Mouse (Mus musculus): ENCODE results near the gene BC005624. TPM values are rescaled to one million over a fixed set of nuclear protein-coding genes. Genes with fewer than 3 reads are reported as not detected.

Gene BC005624
- total and polyA plus RNA-seq, 2 experiments from 2014 or later = 34.8 to 93.1 TPM

DNA sequence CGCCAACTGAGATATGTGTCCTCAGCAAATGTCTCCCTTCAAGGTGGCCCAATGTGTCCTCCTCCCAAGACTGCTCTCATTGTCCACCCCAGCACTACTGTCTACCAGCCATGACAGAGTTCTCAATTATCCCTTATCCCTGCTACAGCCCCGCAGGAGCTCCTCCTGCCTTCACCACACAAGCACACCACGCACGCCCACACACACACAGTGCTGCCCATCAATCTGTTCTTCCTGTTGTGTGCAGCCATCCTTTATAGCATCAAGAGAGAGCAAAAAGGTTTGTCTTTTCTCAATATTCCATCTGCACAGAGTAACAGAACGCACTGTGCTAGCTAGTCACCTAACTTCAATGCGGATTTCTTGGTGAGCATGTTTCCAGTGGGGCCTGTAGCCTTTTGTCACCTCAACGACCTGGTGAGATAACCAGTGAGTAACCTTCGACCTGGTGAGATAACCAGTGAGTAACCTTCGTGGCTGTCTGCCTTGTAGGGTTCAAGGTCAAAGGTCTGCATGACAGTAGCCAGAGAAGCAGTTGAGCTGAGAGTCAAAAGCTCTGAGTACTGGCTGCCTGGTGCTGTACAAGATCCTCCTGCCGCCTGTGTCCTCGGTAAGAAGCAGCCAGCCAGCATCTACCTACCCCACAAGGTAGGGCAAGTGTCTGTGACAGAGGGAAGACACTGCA is 19.3 kb downstream of the BC005624 start:
- Histone ChIP-seq H3K9me3 (ENCODE audit: low read length) (no peaks in the 10 kb centered on the region), H3K9ac (replicated peaks; ENCODE audit: low read length, poor library complexity, severe bottlenecking) (no peak overlapping the region), H3K4me3 (ENCODE audit: low read depth, low read length) (no peak overlapping the region), H3K4me2 (ENCODE audit: low read depth, low read length, poor library complexity, severe bottlenecking) (no peak overlapping the region), H3K36me3 (ENCODE audit: insufficient read depth, low read length) (peaks cover 69% of the 10 kb centered on the region), H3K27ac (ENCODE audit: low read depth, low read length) (no peak overlapping the region), H3K27me3 (ENCODE audit: insufficient read depth, low read length) (no peaks in the 10 kb centered on the region), H3K4me1 (ENCODE audit: insufficient read depth, low read length) (peaks cover 10% of the 10 kb centered on the region)
- DNase-seq (ENCODE audit: low spot score) = no peak
- WGBS = 94% methylated on average over 11 of the region's 11 CpGs
- no peak for ATAC-seq (ENCODE audit: low FRiP score)
- no peak for TF ChIP-seq CTCF (IDR thresholded peaks at IDR 0.05)

DNA sequence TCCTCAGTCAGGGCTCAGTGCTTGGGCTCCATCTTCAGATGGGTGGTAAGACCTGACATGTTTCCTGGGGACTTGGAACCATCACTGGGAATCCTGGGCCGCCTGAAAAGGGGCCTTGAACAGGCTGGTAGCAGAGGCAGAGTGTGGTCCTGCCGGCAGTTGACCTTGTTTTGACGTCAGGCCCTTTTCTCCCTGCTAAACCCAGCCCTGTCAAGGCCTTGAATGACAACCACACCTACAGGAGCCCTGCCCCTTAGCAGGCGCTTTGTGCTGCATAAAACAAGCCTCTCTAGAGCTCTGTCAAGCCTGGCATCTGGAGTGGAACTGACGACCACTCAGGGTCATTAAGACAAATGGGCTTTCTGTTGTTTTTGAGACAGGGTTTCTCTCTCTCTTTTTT is 22.1 kb downstream of the BC005624 start:
- H3K4me1 ChIP-seq (ENCODE audit: insufficient read depth, low read length) = no peaks in the 10 kb centered on the region
- H3K4me2 ChIP-seq (ENCODE audit: low read depth, low read length, poor library complexity, severe bottlenecking) = no peak overlapping the region
- H3K36me3 ChIP-seq (ENCODE audit: insufficient read depth, low read length) = peaks cover 84% of the 10 kb centered on the region
- no peak for DNase-seq (ENCODE audit: low spot score)
- H3K4me3 ChIP-seq (ENCODE audit: low read depth, low read length) = no peak overlapping the region
- no peak for TF ChIP-seq CTCF (IDR thresholded peaks at IDR 0.05)
- H3K27ac ChIP-seq (ENCODE audit: low read depth, low read length) = no peak overlapping the region
- no peak overlapping the region for H3K9ac ChIP-seq (replicated peaks; ENCODE audit: low read length, poor library complexity, severe bottlenecking)
- 61% methylated on average over 5 of the region's 5 CpGs for WGBS
- no peak for ATAC-seq (ENCODE audit: low FRiP score)
- no peaks in the 10 kb centered on the region for H3K27me3 ChIP-seq (ENCODE audit: insufficient read depth, low read length)
- H3K9me3 ChIP-seq (ENCODE audit: low read length) = no peaks in the 10 kb centered on the region

DNA sequence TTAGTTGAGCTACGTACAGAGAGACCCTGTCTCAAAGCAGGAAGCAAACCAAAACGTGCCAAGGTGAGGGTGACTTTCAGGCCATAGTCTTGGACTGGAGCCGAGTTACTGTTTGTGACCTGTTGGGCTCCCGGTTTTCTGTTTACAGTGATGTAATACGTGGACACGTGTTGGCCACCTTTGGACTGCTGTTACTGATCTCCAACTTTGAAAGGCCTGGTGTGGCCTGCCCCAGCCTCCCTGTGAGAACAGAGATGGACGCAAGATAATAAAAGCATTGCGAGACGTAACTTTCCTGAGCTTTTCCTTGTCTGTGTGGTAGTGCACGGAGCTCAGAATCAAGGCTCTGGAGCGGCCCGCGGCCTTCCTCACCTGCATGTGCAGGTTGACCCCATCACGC is 23.3 kb downstream of the BC005624 start:
- WGBS = 90% methylated on average over 14 of the region's 14 CpGs
- H3K4me1 ChIP-seq (ENCODE audit: insufficient read depth, low read length) = peaks cover 9% of the 10 kb centered on the region
- no peak for TF ChIP-seq CTCF (IDR thresholded peaks at IDR 0.05)

DNA sequence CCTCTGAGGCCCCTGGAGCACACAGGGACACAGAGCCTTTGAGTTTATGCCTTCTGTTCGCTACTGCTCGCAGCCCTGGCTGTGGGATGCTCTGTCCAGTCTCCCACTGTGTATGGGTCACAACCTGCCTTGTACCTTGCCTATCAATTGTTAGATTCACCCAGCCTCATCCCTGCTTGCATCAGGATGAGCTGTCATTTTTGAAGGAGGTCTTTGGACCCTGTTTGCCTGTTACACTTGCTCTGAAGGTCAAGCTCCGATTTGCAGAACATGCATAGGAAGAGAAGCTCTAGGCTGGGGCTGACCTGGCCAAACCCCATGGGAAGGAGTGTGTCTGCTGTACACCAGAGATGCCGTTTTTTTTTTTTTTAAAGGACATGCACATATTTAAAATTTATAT is 24.5 kb downstream of the BC005624 start:
- Histone ChIP-seq H3K27me3 (ENCODE audit: insufficient read depth, low read length) (no peaks in the 10 kb centered on the region), H3K4me2 (ENCODE audit: low read depth, low read length, poor library complexity, severe bottlenecking) (no peak overlapping the region), H3K36me3 (ENCODE audit: insufficient read depth, low read length) (peaks cover 66% of the 10 kb centered on the region), H3K9me3 (ENCODE audit: low read length) (no peaks in the 10 kb centered on the region), H3K4me1 (ENCODE audit: insufficient read depth, low read length) (peaks cover 9% of the 10 kb centered on the region), H3K4me3 (ENCODE audit: low read depth, low read length) (no peak overlapping the region), H3K9ac (replicated peaks; ENCODE audit: low read length, poor library complexity, severe bottlenecking) (no peak overlapping the region), H3K27ac (ENCODE audit: low read depth, low read length) (no peak overlapping the region)
- 88% methylated on average over 4 of the region's 4 CpGs for WGBS
- no peak for TF ChIP-seq CTCF (IDR thresholded peaks at IDR 0.05)
- ATAC-seq (ENCODE audit: low FRiP score) (no peak), DNase-seq (ENCODE audit: low spot score) (no peak)

More for the DNA sequence above, 23.3 kb downstream of the BC005624 start:
- ATAC-seq (ENCODE audit: low FRiP score) (no peak), DNase-seq (ENCODE audit: low spot score) (no peak)
- no peak overlapping the region for H3K4me2 ChIP-seq (ENCODE audit: low read depth, low read length, poor library complexity, severe bottlenecking)
- no peaks in the 10 kb centered on the region for H3K9me3 ChIP-seq (ENCODE audit: low read length)
- peaks cover 78% of the 10 kb centered on the region for H3K36me3 ChIP-seq (ENCODE audit: insufficient read depth, low read length)
- no peak overlapping the region for H3K4me3 ChIP-seq (ENCODE audit: low read depth, low read length)
- H3K27ac ChIP-seq (ENCODE audit: low read depth, low read length) = no peak overlapping the region
- no peak overlapping the region for H3K9ac ChIP-seq (replicated peaks; ENCODE audit: low read length, poor library complexity, severe bottlenecking)
- no peaks in the 10 kb centered on the region for H3K27me3 ChIP-seq (ENCODE audit: insufficient read depth, low read length)

DNA sequence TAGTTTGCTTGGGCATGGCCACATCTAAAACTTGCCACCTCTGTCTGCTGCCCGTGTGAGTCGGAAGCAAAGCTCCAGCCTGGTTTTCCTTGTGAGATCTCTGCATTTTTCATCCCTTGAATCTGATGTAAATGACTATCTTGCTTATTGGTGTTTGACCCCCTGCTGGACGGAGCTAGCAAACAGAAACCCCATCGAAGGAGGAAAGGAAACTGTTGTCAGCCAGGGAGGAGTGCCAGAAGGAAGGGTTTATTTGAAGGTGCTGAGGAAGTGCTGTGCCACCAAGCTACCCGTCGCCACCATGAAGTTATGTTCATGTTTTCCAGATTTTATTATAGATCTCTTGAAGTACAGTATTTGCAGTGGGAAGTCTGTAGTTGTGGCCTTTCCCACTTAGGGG is 27.2 kb downstream of the BC005624 start:
- H3K4me1 ChIP-seq (ENCODE audit: insufficient read depth, low read length) = peaks cover 13% of the 10 kb centered on the region
- TF ChIP-seq CTCF (IDR thresholded peaks at IDR 0.05) = peak; percentile 15
- no peak for ATAC-seq (ENCODE audit: low FRiP score)
- H3K9me3 ChIP-seq (ENCODE audit: low read length) = no peaks in the 10 kb centered on the region
- H3K27ac ChIP-seq (ENCODE audit: low read depth, low read length) = no peak overlapping the region
- no peaks in the 10 kb centered on the region for H3K27me3 ChIP-seq (ENCODE audit: insufficient read depth, low read length)
- H3K4me2 ChIP-seq (ENCODE audit: low read depth, low read length, poor library complexity, severe bottlenecking) = peak overlapping the region; percentile 79; the same call in 1 of the 2 replicates
- H3K36me3 ChIP-seq (ENCODE audit: insufficient read depth, low read length) = peaks cover 45% of the 10 kb centered on the region
- 71% methylated on average over 6 of the region's 6 CpGs for WGBS
- 0 out of 2 replicates have a peak overlapping the region, but pooled peaks have one; percentile 79 for H3K9ac ChIP-seq (replicated peaks; ENCODE audit: low read length, poor library complexity, severe bottlenecking)
- no peak overlapping the region for H3K4me3 ChIP-seq (ENCODE audit: low read depth, low read length)
- no peak for DNase-seq (ENCODE audit: low spot score)

DNA sequence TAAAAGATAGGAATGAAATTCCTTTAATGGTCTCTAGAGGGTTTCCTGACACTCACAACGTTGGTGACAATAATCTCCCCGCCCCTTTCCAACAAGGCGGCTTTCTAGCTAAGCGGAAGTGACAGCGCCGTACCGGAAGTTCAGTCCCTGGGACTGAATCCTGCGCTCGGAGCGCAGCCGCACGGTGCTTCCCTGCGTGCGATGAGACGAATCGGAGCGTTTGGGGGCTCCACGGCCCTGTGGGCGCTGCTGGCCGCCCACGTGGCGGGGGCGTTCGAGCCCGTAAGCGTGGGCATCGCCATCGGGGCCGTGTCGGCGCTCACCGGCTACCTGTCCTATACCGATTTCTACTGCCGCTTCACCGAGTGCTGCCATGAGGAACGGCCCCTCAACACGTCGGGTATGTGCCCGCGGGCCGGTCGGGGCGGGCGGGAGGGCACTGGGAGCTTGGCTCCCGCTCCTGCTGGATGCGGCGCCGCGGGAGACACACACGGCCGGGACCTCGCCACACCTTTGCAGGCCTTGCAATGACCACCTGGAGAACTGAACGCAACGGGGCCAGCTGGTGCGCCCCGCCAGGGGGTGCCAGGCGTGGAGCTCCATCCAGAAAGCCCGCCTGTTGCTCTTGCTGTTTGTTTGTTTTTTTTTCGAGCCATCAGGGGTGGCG is 29.0 kb downstream of the BC005624 start, which contains the start of gene Tor1b:
Tor1b (plus strand) TSS at position 136 of the 667 bp plus-strand sequence.
- H3K36me3 ChIP-seq (ENCODE audit: insufficient read depth, low read length) = peaks cover 27% of the 10 kb centered on the region
- WGBS = under 1% methylated on average over 57 of the region's 60 CpGs
- ATAC-seq (ENCODE audit: low FRiP score) (peak; percentile 92), DNase-seq (ENCODE audit: low spot score) (peak; percentile 97)
- H3K9ac ChIP-seq (replicated peaks; ENCODE audit: low read length, poor library complexity, severe bottlenecking) = peak within 1 kb of the TSS; percentile 79
- peak; percentile 51 for TF ChIP-seq CTCF (IDR thresholded peaks at IDR 0.05)
- peak within 1 kb of the TSS; percentile 82 for H3K4me3 ChIP-seq (ENCODE audit: low read depth, low read length)
- H3K4me1 ChIP-seq (ENCODE audit: insufficient read depth, low read length) = peaks cover 13% of the 10 kb centered on the region
- H3K27me3 ChIP-seq (ENCODE audit: insufficient read depth, low read length) = no peaks in the 10 kb centered on the region
- H3K4me2 ChIP-seq (ENCODE audit: low read depth, low read length, poor library complexity, severe bottlenecking) = peak within 1 kb of the TSS; percentile 79
- no peaks in the 10 kb centered on the region for H3K9me3 ChIP-seq (ENCODE audit: low read length)
- H3K27ac ChIP-seq (ENCODE audit: low read depth, low read length) = peak within 1 kb of the TSS; percentile 67
